Mouse (Mus musculus) heart, adult 8-10 months (tissue): Measurements from ENCODE around the gene Hoxb5. TPM values are rescaled to one million over a fixed set of nuclear protein-coding genes. Genes with fewer than 3 reads are reported as not detected.

Experiments used
- DNase-seq: peaks from one replicate; pipeline ENCODE4 v3.0.0; 2022; ENCODE audit warnings: low spot score
- total RNA-seq, 4 experiments: library from RNA; stranded (reverse); gene quantifications; 2 replicates each; pipeline ENCODE4 v1.2.4; 2022

Hoxb5 gene
- total RNA-seq, 4 experiments from 2014 or later: 0.11 TPM; not detected in 3

DNA sequence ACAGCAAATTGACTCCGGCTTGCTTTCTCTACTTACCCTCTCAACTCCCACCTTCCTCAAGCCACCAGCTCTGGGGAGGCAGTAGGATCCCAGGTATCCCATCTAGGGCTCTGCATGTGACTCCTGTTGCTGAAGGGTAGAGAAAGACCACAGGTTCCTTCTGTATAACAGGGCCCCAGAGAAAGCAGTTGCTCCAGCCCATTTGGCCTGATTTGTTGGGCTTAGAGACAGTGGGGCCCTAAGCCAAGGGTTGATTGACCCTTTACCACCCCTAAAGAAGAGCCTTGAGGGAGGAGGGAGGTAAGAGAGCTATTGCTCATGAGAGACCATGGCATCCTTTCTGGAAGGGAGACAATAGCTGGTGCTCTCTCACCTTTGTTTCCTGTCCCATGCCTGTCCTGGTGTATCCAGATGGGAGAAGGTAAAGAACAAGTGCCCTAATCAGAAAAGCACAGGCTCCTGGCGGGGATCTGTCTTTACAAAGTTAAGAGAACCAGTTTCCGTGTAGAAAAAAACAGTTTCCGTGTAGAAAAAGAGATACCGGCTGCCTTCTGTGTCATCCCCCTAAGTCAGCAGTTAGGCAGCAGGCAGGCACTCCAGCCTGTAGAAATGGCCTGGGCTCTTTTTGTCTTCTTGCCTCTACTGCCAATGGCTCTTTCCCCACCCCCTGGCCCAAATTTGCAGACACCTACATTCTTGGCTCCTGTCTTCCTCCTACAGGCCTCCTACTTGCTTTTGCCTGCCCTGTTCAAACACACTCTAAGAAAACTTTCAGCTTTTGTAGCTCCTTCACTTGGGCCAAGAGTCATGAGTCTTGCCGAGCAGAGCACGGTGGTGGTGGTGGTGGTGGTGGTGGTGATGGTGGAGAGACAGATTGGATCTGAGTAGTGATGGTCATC is 36.1 kb downstream of the Hoxb5 start:
- DNase-seq: no peak

DNA sequence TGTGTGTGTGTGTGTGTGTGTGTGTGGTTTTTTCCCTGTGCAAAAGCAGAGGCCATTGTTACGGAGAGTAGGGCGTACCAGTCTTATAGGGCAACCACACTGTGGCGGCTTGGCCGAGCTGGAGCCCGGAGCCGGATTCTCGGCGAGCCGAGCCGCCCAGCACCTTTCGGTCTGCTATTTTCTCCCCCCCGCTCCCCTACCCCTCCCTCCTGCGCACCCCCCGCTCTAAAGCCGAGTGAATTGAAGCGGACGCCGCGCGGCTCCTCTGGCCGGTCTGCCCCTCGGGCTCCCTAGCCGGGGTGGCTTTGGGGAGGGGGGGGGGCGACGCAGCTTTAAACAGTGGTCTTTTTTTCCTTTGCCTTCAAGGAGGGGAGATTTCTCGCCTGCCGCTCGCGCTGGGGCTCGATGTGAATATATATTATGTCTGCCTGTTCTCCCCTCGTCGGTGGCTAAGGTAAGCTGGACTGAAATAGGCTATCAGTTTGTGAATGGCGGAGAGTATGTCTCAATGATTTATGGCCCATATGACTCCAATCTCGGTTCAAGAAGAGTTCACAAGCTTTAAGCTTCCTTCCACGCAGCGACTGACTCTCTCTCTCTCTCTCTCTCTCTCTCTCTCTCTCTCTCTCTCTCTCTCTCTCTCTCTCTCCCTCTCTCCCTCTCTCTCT is 37.7 kb downstream of the Hoxb5 start:
- DNase-seq: no peak

DNA sequence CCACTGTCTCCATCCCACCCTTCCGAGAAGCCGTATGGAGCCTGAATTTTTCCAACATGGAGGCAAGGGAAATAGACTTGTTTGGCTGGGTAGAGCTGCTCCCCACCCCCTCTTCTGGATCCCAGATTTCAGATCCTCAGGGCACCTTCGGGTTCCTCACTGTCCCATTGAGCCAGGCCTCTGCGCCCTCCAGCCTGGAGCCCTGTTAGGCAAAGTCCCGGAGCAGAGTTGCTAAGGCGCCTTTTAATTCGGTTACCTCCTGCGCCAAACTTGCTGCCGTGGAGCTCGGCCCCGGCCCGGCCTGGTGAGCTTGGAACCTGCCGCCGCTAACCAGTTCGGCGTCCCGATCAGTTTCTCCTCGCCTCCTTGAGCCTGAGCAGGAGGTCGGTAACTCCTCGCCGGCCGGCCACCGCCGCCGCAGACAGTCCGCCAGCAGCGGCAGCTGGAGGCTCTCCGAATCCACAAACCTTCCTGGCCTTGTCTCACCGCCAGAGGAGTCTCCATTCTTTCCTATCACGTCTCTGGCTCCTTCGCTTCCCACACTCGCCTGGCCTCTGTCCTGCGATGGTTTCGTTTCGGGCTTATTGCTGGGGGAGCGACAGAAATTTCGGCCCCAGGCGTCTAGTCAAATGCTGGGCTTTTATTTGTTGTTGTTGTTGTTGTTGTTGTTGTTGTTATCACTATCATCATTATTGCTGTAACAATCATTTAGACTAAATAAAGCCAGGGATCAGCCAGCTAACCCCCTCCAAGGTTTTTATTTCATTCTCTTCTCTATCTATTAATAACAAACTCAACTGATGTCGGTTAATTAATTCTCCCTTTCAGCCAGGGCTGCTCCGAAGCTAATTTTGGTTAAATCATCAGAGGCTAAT is 38.8 kb downstream of the Hoxb5 start:
- no peak for DNase-seq

DNA sequence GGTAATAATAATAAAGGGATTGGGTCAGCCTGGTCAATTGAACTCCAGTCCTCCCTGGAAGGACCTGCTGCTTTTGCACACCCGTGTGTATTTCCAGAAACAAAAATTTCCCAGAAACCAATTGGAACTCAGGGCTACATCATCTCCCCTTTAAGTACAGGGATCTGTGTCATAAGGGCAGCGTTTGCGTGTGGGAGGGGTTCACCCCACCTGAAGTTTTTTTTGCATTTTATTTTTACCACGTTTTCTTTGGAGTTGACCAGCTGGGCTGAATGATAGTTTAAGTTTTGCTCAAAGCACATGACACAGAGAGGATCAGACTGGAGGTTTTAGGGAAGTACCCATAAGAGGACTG is 39.4 kb downstream of the Hoxb5 start:
- DNase-seq: no peak

DNA sequence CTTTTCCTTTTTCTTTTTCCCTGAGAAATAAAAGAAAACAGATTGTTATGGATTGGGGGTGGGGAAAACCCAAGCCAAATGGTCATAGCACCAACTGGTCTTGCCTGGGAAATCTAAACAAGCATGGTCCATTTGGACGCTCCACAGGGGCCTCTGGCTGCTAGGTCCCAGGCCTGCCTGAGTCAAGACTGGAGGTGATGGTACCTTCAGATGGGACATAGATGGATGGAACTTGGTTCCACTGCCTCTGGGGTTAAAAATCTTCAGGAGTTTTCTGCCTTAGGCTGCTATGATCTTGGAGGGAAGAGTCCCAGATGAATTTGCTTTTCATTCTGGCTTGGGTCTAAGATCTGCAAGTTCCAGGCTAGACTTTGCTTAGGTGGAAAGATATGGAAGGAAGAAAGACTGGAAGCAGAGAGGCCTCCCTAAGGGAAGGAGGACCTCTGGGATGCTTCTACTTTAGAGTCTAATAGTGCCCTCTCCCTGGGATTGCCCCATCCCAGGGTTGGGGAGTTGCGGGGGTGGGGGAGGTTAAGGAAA is 40.1 kb downstream of the Hoxb5 start:
- DNase-seq: no peak

DNA sequence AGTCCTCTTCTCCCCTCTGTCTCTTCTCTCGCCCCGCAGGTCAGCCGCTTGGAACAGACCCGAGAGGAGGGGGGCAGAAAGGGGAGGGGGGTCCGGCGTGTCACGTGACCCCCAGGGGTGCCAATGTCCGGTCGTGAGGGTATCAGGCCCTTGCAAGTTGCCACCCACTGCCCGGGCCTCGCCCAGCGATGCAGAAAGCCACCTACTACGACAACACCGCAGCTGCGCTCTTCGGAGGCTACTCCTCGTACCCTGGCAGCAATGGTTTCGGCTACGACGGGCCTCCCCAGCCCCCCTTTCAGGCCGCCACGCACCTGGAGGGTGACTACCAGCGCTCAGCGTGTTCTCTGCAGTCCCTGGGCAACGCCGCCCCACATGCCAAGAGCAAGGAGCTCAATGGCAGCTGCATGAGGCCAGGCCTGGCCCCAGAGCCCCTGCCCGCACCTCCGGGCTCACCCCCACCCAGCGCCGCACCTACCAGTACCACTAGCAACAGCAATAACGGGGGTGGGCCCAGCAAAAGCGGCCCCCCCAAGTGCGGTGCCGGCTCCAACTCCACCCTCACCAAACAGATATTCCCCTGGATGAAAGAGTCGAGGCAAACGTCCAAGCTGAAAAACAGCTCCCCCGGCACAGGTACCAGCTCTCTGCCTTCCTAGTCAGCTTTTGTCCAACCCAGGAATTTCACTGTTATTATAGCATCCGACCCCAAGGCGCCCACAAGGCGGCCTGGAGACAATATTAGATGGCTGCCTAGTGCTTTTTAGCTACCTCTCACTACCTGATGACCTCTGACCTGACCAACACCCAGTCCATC is 41.1 kb downstream of the Hoxb5 start:
- no peak for DNase-seq

DNA sequence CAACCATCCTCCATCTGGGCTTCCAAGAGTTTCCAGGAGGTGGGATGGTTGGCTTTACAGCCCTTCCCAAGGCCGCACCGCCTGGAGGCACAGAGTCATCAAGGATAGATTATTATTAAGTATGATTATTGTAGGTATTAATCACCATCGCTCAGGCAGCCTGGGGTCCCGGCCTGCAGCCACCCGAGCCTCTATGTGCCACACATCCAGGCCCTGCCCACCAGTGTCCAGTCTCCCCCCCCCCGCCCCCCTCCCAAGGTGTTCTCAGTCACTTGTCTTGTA is 41.7 kb downstream of the Hoxb5 start:
- no peak for DNase-seq

DNA sequence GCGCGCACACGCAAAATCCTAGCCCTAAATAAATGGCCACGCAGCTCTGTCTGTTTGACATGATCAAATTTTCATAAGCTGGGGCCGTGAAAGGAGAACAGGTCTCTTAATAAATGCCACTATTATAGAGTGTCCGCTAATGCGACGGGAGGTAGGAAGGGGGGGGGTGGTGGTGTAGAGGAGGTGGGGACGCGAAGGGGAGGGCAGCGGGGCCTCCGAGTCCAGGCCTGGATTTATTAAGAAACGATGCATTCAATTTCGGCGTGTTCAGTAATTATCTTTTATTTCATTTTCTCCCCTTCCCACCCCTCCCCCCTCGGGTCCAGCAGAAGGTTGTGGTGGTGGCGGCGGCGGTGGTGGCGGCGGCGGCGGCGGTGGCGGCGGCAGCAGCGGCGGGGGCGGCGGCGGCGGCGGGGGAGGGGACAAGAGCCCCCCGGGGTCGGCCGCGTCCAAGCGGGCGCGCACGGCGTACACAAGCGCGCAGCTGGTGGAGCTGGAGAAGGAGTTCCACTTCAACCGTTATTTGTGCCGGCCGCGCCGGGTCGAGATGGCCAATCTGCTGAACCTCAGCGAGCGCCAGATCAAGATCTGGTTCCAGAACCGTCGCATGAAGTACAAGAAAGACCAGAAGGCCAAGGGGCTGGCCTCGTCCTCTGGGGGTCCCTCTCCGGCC is 42.2 kb downstream of the Hoxb5 start:
- no peak for DNase-seq

DNA sequence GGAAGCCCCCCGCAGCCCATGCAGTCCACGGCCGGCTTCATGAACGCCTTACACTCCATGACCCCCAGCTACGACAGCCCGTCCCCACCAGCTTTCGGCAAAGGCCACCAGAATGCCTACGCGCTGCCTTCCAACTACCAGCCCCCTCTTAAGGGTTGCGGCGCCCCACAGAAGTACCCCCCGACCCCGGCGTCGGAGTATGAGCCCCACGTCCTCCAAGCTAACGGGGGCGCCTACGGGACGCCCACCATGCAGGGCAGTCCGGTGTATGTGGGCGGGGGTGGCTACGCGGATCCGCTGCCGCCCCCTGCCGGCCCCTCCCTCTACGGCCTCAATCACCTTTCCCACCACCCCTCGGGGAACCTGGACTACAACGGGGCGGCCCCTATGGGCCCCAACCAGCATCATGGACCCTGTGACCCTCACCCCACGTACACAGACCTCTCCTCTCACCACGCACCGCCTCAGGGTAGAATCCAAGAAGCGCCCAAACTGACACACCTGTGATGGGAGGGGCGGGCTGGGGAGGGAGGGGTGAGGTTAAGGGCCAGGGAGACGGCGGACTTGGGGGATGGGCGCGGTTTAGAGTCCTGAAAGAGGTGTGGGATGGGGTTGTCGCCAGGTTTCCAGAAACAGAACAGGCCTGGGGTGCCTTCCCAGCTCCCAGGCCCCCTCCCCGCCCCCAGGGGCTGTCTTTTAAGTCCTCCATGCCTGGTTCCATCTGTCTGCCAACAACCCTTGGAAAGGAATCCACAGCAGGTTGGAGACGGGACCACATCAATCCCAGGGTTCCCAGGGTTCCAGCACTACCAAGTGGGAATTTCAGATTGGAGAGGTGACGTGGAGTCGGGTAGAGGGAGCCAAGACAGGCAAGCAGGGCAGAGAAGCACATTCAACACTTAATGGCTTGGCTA is 43.0 kb downstream of the Hoxb5 start:
- DNase-seq: no peak

DNA sequence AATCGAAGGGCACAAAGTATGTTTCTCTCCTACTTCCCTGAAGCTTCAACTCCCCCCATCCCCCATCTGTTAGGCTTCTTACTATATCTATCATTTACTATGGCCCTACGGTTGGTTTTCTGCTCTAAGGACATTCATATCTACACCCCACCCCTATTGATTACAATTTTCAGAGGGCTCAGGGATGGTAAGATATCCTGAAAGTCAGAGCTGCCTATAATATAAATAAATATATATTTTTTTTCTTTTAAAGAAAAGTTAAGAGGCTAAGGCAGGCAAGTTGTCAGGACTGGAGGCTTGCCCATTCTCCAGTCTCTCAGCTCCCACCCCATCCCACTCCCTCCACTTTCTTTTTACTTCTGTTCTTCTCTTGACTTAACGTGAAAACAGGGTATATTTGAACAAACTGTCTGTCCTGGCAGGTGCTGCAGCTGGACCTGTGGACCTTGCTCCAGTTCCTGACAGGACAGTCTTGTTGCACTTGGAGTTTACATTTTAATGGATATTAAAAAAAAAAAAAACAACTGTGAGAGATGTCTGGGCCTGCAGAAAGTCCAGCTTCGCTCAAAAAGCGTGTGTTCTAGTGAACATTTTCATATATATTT is 43.9 kb downstream of the Hoxb5 start:
- DNase-seq: no peak

DNA sequence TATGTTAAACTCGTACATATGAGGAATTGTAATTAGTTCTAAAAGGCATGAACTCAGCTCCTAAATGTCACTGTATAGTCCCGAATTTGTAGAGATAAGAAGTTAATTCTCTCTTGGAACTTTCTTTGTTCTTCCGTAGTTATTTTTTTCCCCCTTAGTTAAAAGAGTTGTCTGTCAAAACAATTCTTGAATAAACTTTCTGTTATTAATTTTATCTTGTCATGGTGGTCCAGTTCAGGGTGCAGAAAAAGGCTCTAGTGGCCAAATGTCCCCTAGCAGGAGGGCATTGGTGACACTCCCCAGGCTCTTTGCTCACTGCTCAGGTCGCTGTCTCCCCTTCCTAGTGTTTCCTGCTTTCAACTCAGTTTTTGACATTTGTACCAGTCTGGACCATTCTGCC is 44.6 kb downstream of the Hoxb5 start:
- no peak for DNase-seq

DNA sequence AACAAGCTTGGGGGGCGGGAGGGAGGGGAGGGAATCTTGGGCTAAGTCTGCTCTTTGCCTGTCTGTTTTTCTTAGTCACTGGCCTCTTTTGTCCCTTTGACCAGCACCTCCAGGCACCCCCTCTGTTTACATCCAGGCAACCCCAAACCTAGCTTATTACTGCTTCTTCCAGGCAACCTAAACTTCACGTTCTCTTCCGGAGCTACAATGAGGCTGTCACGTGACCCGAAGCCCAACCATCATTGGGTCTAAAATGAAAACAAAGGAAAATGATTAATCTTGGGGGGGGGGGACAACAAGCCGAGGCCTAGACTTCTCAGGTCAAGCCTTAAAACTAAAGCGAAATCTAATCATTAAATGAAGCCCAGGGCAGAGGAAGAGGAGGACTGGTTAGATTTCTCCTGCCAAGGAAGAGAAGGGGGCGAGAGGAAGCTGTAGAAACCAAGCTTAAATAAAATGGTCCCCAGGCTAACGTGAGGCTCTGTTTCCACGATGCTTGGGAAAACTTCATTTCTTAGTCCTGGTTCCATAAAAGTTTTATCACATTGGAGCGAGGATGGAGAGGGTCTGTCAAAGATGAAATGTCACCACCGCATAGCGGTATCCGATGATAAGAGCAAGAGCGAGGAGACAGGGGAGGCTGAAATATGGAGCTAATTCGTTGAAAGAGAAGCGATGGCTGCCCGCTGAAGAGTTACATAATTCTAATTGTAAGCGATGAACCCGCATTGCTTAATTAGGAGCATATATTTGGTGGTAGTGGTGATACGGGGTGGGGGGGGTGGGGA is 45.2 kb downstream of the Hoxb5 start:
- no peak for DNase-seq

DNA sequence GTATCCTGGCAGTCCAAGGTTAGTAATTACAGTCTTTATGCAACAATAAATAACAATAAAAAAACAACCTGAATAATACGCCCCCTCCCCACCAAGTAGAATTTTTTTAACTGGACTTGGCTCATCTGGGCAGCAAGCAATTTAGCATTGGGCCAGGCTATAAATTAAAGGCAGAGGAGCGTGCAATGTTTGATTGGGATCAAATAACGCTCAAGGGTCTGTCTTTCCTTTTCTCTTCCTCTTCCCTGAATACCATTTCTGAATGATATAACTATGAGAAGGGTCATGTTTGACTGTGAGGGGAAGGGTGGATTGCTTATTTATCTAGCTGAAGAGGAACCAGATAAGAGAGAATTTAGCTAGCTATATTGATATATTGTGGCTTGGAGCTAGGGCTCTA is 45.9 kb downstream of the Hoxb5 start:
- DNase-seq: no peak

DNA sequence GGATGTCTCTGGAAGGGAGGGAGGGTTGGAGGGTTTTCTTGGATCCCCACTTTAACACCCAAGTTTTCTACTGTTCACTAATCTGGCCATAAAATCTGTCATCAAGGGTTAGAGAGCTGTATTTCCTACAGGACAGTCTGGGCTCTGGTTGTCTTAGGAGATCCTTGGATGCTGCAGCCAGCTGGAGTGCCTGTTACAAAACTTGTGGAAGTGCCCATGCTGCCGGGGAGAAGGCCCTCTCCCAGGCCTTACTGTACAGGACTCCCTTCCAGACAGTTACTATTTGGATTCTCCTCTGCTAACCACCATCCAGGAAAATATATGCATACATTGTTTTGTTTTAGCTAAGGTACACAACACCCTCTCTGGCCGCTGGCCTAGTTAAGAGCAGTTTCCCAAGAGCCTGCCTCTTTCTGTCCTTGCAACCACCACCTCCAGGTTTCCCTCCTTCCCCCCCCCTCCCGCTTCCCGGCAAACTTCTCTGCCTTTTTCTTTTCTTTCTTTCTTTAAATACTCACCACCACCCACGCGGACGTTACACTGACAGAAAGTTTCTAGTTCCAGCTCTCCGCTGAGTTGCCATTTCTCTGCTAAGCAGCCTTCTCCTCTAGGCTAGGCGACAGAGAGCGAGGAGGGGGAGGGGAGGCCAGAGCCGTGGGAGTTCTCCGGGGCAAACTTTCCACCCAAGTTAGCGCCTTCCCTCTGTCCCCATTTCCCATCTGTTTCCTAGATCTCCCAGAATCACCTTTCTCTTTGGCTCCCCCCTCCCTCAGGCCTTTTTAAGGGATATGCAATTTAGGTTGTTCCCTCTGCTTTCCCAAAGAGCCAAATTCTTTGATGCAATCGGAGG is 46.6 kb downstream of the Hoxb5 start:
- no peak for DNase-seq

DNA sequence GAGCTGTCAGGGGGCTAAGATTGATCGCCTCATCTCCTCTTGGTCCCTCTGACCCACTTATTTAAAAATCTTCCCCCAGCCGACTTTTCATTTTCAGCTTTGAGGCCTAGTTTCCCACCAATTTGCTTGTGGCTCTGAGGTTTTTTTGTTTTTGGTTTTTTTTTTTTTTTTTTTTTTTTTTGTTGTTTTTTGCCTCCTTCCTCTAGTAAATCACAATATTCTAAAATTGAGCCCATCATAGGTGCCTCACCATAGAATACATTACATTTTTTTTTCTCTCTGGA is 47.1 kb downstream of the Hoxb5 start, which contains the start of gene Hoxb2:
Hoxb2 (plus strand) TSS at position 185 of the 284 bp plus-strand sequence.
- no peak for DNase-seq

DNA sequence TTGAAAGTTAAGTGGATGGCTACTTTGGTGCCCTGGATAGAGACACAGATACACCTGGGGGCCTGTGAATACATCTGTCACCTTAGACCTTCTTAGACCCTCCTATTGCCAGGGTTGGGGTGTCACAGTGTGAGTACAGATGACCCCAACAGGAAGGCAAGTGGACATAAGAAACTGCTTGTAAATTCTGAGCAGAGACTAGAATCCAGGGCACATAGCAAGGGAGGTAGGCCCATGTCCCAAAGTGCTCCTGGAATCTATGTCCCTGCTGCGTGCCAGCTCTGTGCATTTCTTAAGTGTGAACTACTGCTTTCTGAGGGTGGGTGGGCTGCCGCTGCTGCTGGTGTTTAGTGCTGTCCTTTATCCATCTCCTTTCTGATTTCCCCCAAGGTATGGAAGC is 47.7 kb downstream of the Hoxb5 start:
- DNase-seq: no peak

DNA sequence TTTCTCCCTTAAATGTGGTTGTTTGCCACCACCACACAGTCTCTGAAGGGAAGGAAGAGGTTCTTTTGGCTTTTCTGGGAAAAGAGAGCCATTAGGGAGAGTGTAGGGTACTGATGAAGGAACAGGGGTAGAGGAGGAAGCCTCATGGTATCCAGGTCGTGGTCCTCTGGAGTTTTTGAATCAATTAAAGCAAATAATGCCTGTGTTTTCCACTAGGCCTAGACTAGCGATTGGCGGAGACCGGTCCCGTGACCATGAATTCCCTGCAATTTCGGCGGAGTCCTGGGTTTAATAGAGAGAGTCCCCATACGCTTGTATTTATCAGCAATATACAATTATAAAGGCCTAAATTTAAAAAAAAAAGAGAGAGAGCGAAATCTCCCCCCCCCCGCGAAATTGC is 48.2 kb downstream of the Hoxb5 start:
- no peak for DNase-seq

DNA sequence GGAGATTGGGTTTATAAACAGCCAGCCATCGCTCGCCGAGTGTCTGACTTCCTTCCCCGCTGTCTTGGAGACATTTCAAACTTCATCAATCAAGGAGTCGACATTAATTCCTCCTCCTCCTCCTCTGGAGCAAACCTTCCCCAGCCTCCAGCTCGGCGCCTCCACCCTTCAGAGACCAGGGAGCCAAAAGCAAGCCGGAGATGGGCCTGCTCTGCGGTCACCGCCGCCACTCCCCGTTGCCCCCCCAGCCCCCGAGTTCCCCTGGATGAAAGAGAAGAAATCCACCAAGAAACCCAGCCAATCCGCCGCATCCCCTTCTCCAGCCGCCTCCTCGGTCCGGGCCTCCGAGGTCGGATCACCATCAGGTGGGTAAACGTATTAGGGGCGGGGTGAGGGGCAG is 48.7 kb downstream of the Hoxb5 start:
- DNase-seq: no peak
